Mouse (Mus musculus): ENCODE results near the gene Adrb1. TPM values are rescaled to one million over a fixed set of nuclear protein-coding genes. Genes with fewer than 3 reads are reported as not detected.

Adrb1 gene
- 3.9 TPM in 2 replicates for polyA plus RNA-seq (2012; rRNA removed; ENCODE audit: low replicate concordance)

DNA sequence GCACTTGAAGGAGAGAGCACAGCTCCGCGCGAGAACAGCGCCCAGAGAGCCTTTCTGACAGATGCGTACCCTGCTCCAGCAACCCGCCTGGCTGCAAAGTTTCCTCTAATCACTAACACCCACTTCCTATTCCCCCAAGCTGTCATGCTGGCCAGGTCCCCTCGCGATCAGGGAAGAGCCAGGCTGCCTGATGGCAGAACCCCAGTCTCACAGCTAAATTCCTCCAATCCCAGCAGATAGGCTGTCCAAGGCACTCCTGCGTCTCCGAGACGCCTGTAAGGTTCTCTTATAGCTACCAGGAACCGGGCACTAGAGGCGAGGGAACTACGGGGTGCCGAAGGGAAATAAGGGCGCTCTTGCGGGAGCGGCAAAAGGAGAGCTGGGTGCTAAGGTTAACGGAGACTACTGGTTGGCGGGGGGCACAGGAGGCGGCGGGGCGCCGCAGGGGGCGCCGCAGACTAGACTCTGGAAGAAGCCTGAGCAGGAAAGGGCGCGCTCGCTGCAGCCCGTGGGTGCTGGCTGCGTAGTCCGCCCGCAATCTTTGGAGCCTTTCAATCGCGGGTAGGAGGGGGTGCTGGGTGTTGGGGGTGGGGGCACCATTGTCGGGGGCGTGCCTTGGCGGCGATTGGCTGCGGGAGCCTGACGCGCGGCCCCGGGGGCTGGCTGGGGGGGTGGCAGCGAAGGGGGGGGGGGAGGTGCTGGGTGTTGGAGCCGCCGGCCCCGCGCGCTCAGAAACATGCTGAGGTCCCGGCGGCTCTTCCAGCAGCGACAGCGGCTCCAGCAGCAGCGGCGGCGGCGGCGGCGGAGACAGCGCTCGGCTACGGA lies at the start of gene Adrb1:
Gene Adrb1 (plus strand): TSS at position 813 of the 825 bp plus-strand sequence.

Other genes with a start within 250 kb of the Adrb1 start
- gene Dclre1a, start 174.0 kb upstream of the Adrb1 start, polyA plus RNA-seq (2012; rRNA removed; ENCODE audit: low replicate concordance) = 1.8 and 2.1 TPM in 2 replicates
- gene Nhlrc2, start 173.9 kb upstream of the Adrb1 start, polyA plus RNA-seq (2012; rRNA removed; ENCODE audit: low replicate concordance) = 3.2 and 3.4 TPM in 2 replicates
- 1.4 and 2.4 TPM in 2 replicates for gene Ccdc186, start 100.0 kb downstream of the Adrb1 start, polyA plus RNA-seq (2012; rRNA removed; ENCODE audit: low replicate concordance)
- 0.09 TPM in 2 replicates for gene Tdrd1, start 104.0 kb downstream of the Adrb1 start, polyA plus RNA-seq (2012; rRNA removed; ENCODE audit: low replicate concordance)
- 0.32 and 0.70 TPM in 2 replicates for gene Vwa2, start 152.1 kb downstream of the Adrb1 start, polyA plus RNA-seq (2012; rRNA removed; ENCODE audit: low replicate concordance)